Mouse (Mus musculus) T-helper 17 cell (primary cell): ENCODE measurements around the gene Gm6034.
"Not testable (repeated sequence)": the region's sequence is repeated elsewhere in the genome, so short reads cannot be mapped to it uniquely, and the experiment has no call there.

Source experiments
- in situ Hi-C, 2 experiments: fragments of 300-600 bp; cut with MboI, MseI; formaldehyde crosslinking; loops; 1 replicate in 1 of 2; 2 replicates in 1 of 2; pipeline ENCODE4 v1.15.1; 2025; ENCODE audit warnings: high pct_unique_total_duplicates in 2 of 2

The Gm6034 gene

DNA sequence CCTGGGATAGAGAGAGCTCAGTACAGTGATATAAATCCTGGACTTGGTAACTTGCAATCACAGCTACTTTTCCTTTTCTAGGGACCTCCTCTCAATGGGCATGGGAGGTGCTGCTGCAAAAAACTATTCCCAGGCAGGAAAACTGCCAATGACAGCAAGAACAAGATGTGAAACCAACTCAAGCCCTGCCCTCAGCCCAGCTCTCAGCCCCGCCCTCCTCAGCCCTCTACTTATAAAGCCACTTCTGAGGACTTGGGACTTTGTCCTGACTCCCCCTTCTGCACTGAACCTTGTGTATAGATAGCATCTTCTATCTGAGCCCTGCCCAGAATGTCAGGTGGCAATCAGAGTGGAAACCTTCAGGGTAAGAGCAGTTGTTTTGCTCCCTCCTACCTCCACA is 15.6 kb downstream of the Gm6034 start, which contains the start of gene Gm11127:
Gene Gm11127, minus strand, starts transcription at position 10 of the 400 bp plus-strand sequence.
- in situ Hi-C loops = not testable (repeated sequence)

GRCm38 (mm10) chr17:36060829-36061228 is 18.1 kb downstream of the Gm6034 start:
- in situ Hi-C loops = loop anchor here in 1 of 2 experiments (10.0 kb wide), 1 partner anchor 126 kb away; no protein-coding TSS in a partner anchor

DNA sequence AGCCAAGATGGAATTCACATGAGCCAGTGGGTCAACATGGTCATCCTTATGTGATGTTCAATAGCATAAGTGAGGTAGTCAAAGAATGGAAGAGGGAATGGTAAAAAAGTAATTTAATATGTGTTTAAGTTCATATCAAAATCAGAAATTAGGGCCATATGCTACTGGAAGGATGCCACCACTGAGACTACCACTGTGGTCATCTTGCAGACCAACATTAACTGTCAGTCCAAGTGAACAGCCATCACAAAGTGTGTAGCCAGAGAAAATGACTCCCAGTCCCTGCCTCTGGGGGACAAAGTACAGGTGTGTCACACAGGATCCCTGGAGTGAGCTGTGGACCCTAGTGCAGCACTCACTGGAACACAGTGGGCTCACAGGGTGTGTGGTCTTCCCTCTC is 39.1 kb downstream of the Gm6034 start:
- in situ Hi-C loops = loop anchor here in 1 of 2 experiments (5.0 kb wide), 2 partner anchors 85 to 115 kb away; no protein-coding TSS in a partner anchor

DNA sequence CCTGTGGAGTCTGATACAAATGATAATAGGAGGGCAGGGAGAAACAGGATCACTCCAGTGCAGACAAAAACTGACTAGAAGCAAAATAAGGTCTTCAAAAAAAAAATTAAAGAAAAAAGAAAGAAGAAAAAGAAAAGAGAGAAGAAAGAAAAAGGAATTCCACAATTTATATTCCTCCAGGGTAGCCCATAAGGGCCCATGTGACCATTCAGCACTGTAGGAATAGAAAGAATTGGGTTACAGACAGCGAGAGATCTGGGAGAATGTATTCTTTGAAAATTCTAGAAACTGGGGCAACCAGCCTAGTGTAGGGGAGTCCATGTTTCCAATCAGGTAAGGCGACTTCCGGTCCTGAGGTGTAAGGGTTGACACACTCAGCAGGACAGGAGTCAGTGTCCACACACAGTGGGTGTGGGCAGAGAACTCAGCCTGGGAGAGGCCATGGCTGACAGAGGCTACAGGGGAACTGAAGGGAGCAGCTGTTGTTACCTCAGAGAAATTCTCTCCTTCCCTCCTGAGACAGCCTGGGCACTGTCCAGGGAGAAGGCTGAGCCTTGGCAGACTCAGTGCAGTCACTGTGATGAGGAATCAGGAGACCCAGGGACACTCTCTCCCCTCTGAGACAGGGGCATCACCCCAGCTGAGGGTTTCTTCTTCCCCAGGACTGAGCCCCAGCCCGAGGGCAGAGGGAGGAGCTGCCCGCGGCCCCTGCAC is 39.9 kb downstream of the Gm6034 start:
- in situ Hi-C loops = loop anchor here in 1 of 2 experiments (5.0 kb wide), 2 partner anchors 85 to 115 kb away; no protein-coding TSS in a partner anchor

- in situ Hi-C loops = loop anchor here in 1 of 2 experiments (5.0 kb wide), 2 partner anchors 86 to 114 kb away; no protein-coding TSS in a partner anchor
Measured at GRCm38 (mm10) chr17:36083266-36083869, 40.6 kb downstream of the Gm6034 start.

DNA sequence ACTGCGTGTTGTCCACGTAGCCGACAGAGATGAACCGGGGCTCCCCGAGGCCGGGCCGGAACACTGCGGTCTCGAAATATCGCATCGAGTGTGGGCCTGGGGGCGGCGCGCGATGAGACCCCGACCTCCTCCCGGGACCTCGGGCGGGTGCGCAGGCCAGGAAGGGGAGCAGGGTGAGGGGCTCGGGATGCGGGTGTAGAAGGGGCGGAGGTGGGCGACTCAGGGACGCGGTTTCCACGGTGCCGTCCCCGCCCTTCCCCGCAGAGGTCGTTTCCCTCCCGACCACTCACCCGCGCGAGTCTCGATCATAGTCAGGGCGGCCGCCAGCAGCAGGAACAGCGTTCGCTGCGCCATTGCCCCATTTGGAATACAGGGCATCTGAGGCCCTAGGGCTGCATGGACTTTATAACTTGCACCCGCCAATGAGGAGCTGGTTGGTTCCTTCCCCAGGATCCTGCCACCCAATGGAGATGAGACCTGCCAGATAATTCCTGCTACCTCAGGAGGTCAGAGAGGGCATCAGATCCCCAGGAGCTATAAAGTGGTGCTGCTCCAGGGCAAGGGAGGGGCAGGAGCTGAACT is 41.2 kb downstream of the Gm6034 start:
- in situ Hi-C loops = loop anchor here in 1 of 2 experiments (5.0 kb wide), 2 partner anchors 87 to 113 kb away; no protein-coding TSS in a partner anchor

GRCm38 (mm10) chr17:36085976-36086375 is 43.2 kb downstream of the Gm6034 start:
- in situ Hi-C loops = loop anchor here in 1 of 2 experiments (5.0 kb wide), 1 partner anchor 91 kb away; no protein-coding TSS in a partner anchor

- in situ Hi-C loops = loop anchor here in 1 of 2 experiments (5.0 kb wide), 1 partner anchor 85 kb away; no protein-coding TSS in a partner anchor
Measured at GRCm38 (mm10) chr17:36091933-36092332, 49.2 kb downstream of the Gm6034 start.

GRCm38 (mm10) chr17:36092520-36092919 is 49.8 kb downstream of the Gm6034 start:
- in situ Hi-C loops = loop anchor here in 1 of 2 experiments (5.0 kb wide), 1 partner anchor 85 kb away; no protein-coding TSS in a partner anchor

GRCm38 (mm10) chr17:36093936-36094335 is 51.2 kb downstream of the Gm6034 start:
- in situ Hi-C loops = loop anchor here in 1 of 2 experiments (5.0 kb wide), 1 partner anchor 83 kb away; no protein-coding TSS in a partner anchor

DNA sequence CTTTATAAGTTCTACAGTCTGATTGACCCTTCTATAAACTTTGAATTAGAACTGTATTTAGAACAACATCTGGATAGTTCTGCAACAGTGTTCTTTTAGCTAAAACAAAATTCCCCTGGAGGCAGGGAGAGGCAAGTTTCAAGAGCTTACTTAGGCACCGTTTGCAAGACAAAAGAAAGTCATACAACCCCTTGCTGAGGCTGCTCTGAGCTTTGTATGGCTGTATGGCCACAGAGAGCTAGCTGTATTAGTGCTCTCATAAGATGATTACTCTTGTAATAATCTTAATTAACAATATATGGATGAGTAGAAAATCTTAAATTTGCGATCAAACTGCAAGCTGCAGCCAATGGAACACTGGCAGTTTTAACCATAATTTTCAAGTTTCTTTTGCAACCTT is 56.8 kb downstream of the Gm6034 start:
- in situ Hi-C loops = not testable (repeated sequence)

GRCm38 (mm10) chr17:36102091-36102490 is 59.3 kb downstream of the Gm6034 start:
- in situ Hi-C loops = not testable (repeated sequence)
